Mouse (Mus musculus) CH12.LX (cell line): ENCODE data around the gene Ror2.

Source experiments
- GABPA ChIP-seq: IDR thresholded peaks from 2 replicates; pipeline ENCODE4 v1.6.1; 2012; ENCODE audit warnings: low read depth, low read length, improper control_type of control experiment, inconsistent platforms; ENCODE audit not compliant: insufficient replicate concordance
- MYC ChIP-seq: IDR thresholded peaks from 2 replicates; pipeline ENCODE4 v1.6.1; 2011; ENCODE audit warnings: low read depth, mild to moderate bottlenecking, improper control_type of control experiment, low read length
- POLR2A ChIP-seq: IDR thresholded peaks from 2 replicates; pipeline ENCODE4 v1.6.1; 2011; ENCODE audit warnings: low read depth, mild to moderate bottlenecking, improper control_type of control experiment, low read length
- TCF12 ChIP-seq: IDR thresholded peaks from 2 replicates; pipeline ENCODE4 v1.6.1; 2014; ENCODE audit warnings: low read depth, mild to moderate bottlenecking, inconsistent platforms, low read length, improper control_type of control experiment
- UBTF ChIP-seq: IDR thresholded peaks from 2 replicates; pipeline ENCODE4 v1.6.1; 2012; ENCODE audit warnings: low read depth, mild to moderate bottlenecking, inconsistent platforms, low read length, improper control_type of control experiment, moderate library complexity
- USF2 ChIP-seq: conservative IDR thresholded peaks from 2 replicates; pipeline ENCODE4 v1.6.1; 2011; ENCODE audit warnings: low read depth, low read length, improper control_type of control experiment
- ZMIZ1 ChIP-seq: IDR thresholded peaks from 2 replicates; pipeline ENCODE4 v1.6.1; 2012; ENCODE audit warnings: low read depth, mild to moderate bottlenecking, inconsistent platforms, low read length, improper control_type of control experiment

- TF ChIP-seq GABPA, result no peak
- no peak for TF ChIP-seq USF2
- TF ChIP-seq ZMIZ1, result no peak
- TF ChIP-seq TCF12, result no peak
- TF ChIP-seq UBTF, result no peak
- TF ChIP-seq MYC, result no peak
- TF ChIP-seq POLR2A, result no peak
Measured at GRCm38 (mm10) chr13:53156282-53156681, 129.6 kb downstream of the Ror2 start.
